Mouse (Mus musculus) cerebral cortex, adult 2 months (tissue): ENCODE data around the gene Plscr1.

ENCODE experiments used
- WGBS: fragments of 180-500 bp; shearing (Covaris S2); methylation state at CpG from one replicate; pipeline ENCODE4 v1.1.7; 2018; 5-methylcytosine and 5-hydroxymethylcytosine counted together

Gene Plscr1

GRCm38 (mm10) chr9:92260481-92261159 is 11.1 kb downstream of the Plscr1 start:
- WGBS = 88% methylated on average over 7 of the region's 7 CpGs

- WGBS = 82% methylated on average over 4 of the region's 4 CpGs
Observed at GRCm38 (mm10) chr9:92265719-92266118, 16.2 kb downstream of the Plscr1 start.

- 88% methylated on average over 8 of the region's 8 CpGs for WGBS
Observed at GRCm38 (mm10) chr9:92266558-92267171, 17.1 kb downstream of the Plscr1 start.

GRCm38 (mm10) chr9:92267732-92268131 is 18.2 kb downstream of the Plscr1 start:
- WGBS = 94% methylated on average over 1 of the region's 1 CpGs

- WGBS = 88% methylated on average over 5 of the region's 5 CpGs
Observed at GRCm38 (mm10) chr9:92269829-92270404, 20.4 kb downstream of the Plscr1 start.

- 66% methylated on average over 4 of the region's 4 CpGs for WGBS
Observed at GRCm38 (mm10) chr9:92270927-92271326, 21.4 kb downstream of the Plscr1 start.

GRCm38 (mm10) chr9:92272650-92273049 is 23.1 kb downstream of the Plscr1 start:
- 93% methylated on average over 4 of the region's 4 CpGs for WGBS

GRCm38 (mm10) chr9:92273271-92273670 is 23.7 kb downstream of the Plscr1 start:
- WGBS = 91% methylated on average over 2 of the region's 2 CpGs

GRCm38 (mm10) chr9:92273956-92274762 is 24.6 kb downstream of the Plscr1 start:
- 87% methylated on average over 6 of the region's 6 CpGs for WGBS

GRCm38 (mm10) chr9:92275486-92276207 is 26.1 kb downstream of the Plscr1 start, which contains the start of gene Plscr2:
Gene Plscr2, plus strand, starts transcription at chr9:92275602.
- WGBS = 70% methylated on average over 9 of the region's 9 CpGs

- 79% methylated on average over 7 of the region's 7 CpGs for WGBS
Observed at GRCm38 (mm10) chr9:92276360-92276759, 26.8 kb downstream of the Plscr1 start.

- WGBS = 83% methylated on average over 1 of the region's 1 CpGs
Observed at GRCm38 (mm10) chr9:92280048-92280447, 30.5 kb downstream of the Plscr1 start.

- WGBS = 62% methylated on average over 7 of the region's 7 CpGs
Observed at GRCm38 (mm10) chr9:92282563-92283171, 33.1 kb downstream of the Plscr1 start.

- WGBS = 72% methylated on average over 3 of the region's 3 CpGs
Observed at GRCm38 (mm10) chr9:92289675-92290074, 40.1 kb downstream of the Plscr1 start.

- 82% methylated on average over 2 of the region's 2 CpGs for WGBS
Observed at GRCm38 (mm10) chr9:92292169-92292568, 42.6 kb downstream of the Plscr1 start.

GRCm38 (mm10) chr9:92292922-92293321 is 43.4 kb downstream of the Plscr1 start:
- WGBS = 54% methylated on average over 3 of the region's 3 CpGs

GRCm38 (mm10) chr9:92293560-92294548 is 44.3 kb downstream of the Plscr1 start:
- 68% methylated on average over 2 of the region's 2 CpGs for WGBS

GRCm38 (mm10) chr9:92298288-92298687 is 48.7 kb downstream of the Plscr1 start:
- WGBS = 77% methylated on average over 1 of the region's 1 CpGs

- 72% methylated on average over 3 of the region's 3 CpGs for WGBS
Observed at GRCm38 (mm10) chr9:92301213-92301612, 51.7 kb downstream of the Plscr1 start.

GRCm38 (mm10) chr9:92305075-92305474 is 55.5 kb downstream of the Plscr1 start:
- WGBS = 63% methylated on average over 8 of the region's 8 CpGs
